ENCODE assay signal across 33 mouse cellular contexts in genomic region chr10:25012129-25012528, GRCm38 (mm10).
"Had no signal": no experiment of that assay in that cellular context is flagged by ENCODE, and none has a peak within 500 bp of the region (broad histone marks: within the 10 kb centered on the region; RNA-seq: fewer than 3 reads in every experiment).

No protein-coding gene starts in this region.

- DNase-seq: left cerebral cortex, postnatal 4 days; liver; liver, embryonic 13.5 days; liver, postnatal 0 days; lung, adult 18-20 months; lung, adult 2 months; lung, embryonic 14.5 days; lung, postnatal 10 days; lung, postnatal 14 days; lung, postnatal 36 days; lung, postnatal 4 days; midbrain, embryonic 14.5 days had no signal

- H3K27me3 ChIP-seq: limb, embryonic 12.5 days; limb, embryonic 13.5 days; limb, embryonic 15.5 days; liver, embryonic 12.5 days; liver, embryonic 13.5 days; liver, embryonic 15.5 days; lung, embryonic 15.5 days; midbrain, embryonic 12.5 days; midbrain, embryonic 13.5 days; midbrain, embryonic 15.5 days; neural tube, embryonic 12.5 days; neural tube, embryonic 13.5 days had no signal

- H3K9me3 ChIP-seq: limb, embryonic 10.5 days; limb, embryonic 12.5 days; limb, embryonic 13.5 days; limb, embryonic 15.5 days; liver, embryonic 12.5 days; liver, embryonic 13.5 days; liver, embryonic 15.5 days; lung, embryonic 15.5 days; megakaryocyte, embryonic 14.5 days; midbrain, embryonic 10.5 days; midbrain, embryonic 12.5 days; midbrain, embryonic 13.5 days; midbrain, embryonic 15.5 days; neural tube, embryonic 12.5 days; neural tube, embryonic 13.5 days had no signal

- H3K4me2 ChIP-seq: limb, embryonic 12.5 days; limb, embryonic 13.5 days; limb, embryonic 15.5 days; liver, embryonic 11.5 days; liver, embryonic 12.5 days; liver, embryonic 13.5 days; liver, embryonic 15.5 days; lung, embryonic 14.5 days; lung, embryonic 15.5 days; midbrain, embryonic 11.5 days; midbrain, embryonic 12.5 days; midbrain, embryonic 13.5 days; midbrain, embryonic 15.5 days; neural tube, embryonic 12.5 days; neural tube, embryonic 13.5 days had no signal

- H3K4me1 ChIP-seq: limb, embryonic 10.5 days; limb, embryonic 12.5 days; limb, embryonic 15.5 days; lung, embryonic 15.5 days; megakaryocyte, embryonic 14.5 days; midbrain, embryonic 10.5 days; midbrain, embryonic 12.5 days; midbrain, embryonic 13.5 days; midbrain, embryonic 15.5 days; neural tube, embryonic 12.5 days had no signal

- H3K27ac ChIP-seq: limb, embryonic 10.5 days; limb, embryonic 12.5 days; limb, embryonic 13.5 days; limb, embryonic 15.5 days; liver, embryonic 12.5 days; liver, embryonic 13.5 days; liver, embryonic 14.5 days; liver, embryonic 15.5 days; lung, embryonic 15.5 days; macrophage; midbrain, embryonic 10.5 days; midbrain, embryonic 12.5 days; midbrain, embryonic 13.5 days; midbrain, embryonic 15.5 days; neural tube, embryonic 12.5 days; neural tube, embryonic 13.5 days had no signal

- H3K9ac ChIP-seq: limb, embryonic 12.5 days; limb, embryonic 13.5 days; limb, embryonic 15.5 days; liver, embryonic 12.5 days; liver, embryonic 13.5 days; liver, embryonic 14.5 days; liver, embryonic 15.5 days; liver, postnatal 0 days; lung, embryonic 14.5 days; lung, embryonic 15.5 days; midbrain, embryonic 12.5 days; midbrain, embryonic 13.5 days; midbrain, embryonic 15.5 days; neural tube, embryonic 12.5 days; neural tube, embryonic 13.5 days had no signal

- H3K4me3 ChIP-seq: limb, embryonic 10.5 days; limb, embryonic 12.5 days; limb, embryonic 13.5 days; limb, embryonic 15.5 days; liver, embryonic 12.5 days; liver, embryonic 13.5 days; liver, embryonic 15.5 days; lung, embryonic 15.5 days; megakaryocyte, embryonic 14.5 days; midbrain, embryonic 10.5 days; midbrain, embryonic 12.5 days; midbrain, embryonic 13.5 days; midbrain, embryonic 15.5 days; myocyte; neural tube, embryonic 12.5 days; neural tube, embryonic 13.5 days had no signal

- H3K36me3 ChIP-seq: limb, embryonic 10.5 days; limb, embryonic 12.5 days; limb, embryonic 13.5 days; limb, embryonic 15.5 days; liver, embryonic 12.5 days; liver, embryonic 13.5 days; liver, embryonic 15.5 days; lung, embryonic 15.5 days; midbrain, embryonic 10.5 days; midbrain, embryonic 12.5 days; midbrain, embryonic 13.5 days; midbrain, embryonic 15.5 days; neural tube, embryonic 12.5 days; neural tube, embryonic 13.5 days had no signal

- ATAC-seq: liver, embryonic 12.5 days; liver, postnatal 0 days; lung, postnatal 0 days; midbrain, embryonic 13.5 days; midbrain, embryonic 15.5 days; midbrain, embryonic 16.5 days had no signal
